Comparison of ENCODE assay signal across 9 mouse cellular contexts in genomic region chr1:136136547-136136946, GRCm38 (mm10). TPM values are rescaled to one million over a fixed set of nuclear protein-coding genes. Genes with fewer than 3 reads are reported as not detected.
DNase-seq lines count a peak whose midpoint lies in the region; ATAC-seq and TF ChIP-seq lines count a peak whose summit lies in the region.
"Had no signal": no experiment of that assay in that cellular context is flagged by ENCODE, and none has a peak within 500 bp of the region (broad histone marks: within the 10 kb centered on the region; RNA-seq: fewer than 3 reads in every experiment).

No protein-coding gene starts in this region.

- no peaks in the 10 kb centered on the region for H3K27me3 ChIP-seq in heart, embryonic 11.5 days (ENCODE audit: control insufficient read depth, insufficient read depth, low read length)
- no peaks in the 10 kb centered on the region for H3K27me3 ChIP-seq in intestine, embryonic 14.5 days (replicated peaks; ENCODE audit: control insufficient read depth, insufficient read depth, low read length)
- H3K27me3 ChIP-seq in midbrain, embryonic 15.5 days (replicated peaks): no peaks in the 10 kb centered on the region

- intact Hi-C loops in heart, postnatal 10 days (cut with DNase I): no loop called here

- no peaks in the 10 kb centered on the region for H3K9me3 ChIP-seq in heart, embryonic 11.5 days (replicated peaks; ENCODE audit: control insufficient read depth, low read length)
- H3K9me3 ChIP-seq in intestine, embryonic 14.5 days (ENCODE audit: control insufficient read depth, low read length): no peaks in the 10 kb centered on the region
- no peaks in the 10 kb centered on the region for H3K9me3 ChIP-seq in midbrain, embryonic 15.5 days

- DNase-seq in heart, postnatal 10 days: no peak
- DNase-seq in intestine, embryonic 14.5 days (ENCODE audit: low spot score): no peak
- DNase-seq in cerebellum, adult 11-12 months: no peak
- DNase-seq: gastrocnemius, postnatal 25 days had no signal

- H3K4me2 ChIP-seq in heart, embryonic 11.5 days: peak overlapping the region; percentile 22; the same call in 1 of the 2 replicates
- no peak overlapping the region for H3K4me2 ChIP-seq in intestine, embryonic 14.5 days (ENCODE audit: low read length)
- H3K4me2 ChIP-seq in midbrain, embryonic 15.5 days: peak overlapping the region; percentile 84; the same call in 1 of the 2 replicates

- H3K4me1 ChIP-seq in heart, embryonic 11.5 days (ENCODE audit: control insufficient read depth, insufficient read depth, low read length): peaks cover 84% of the 10 kb centered on the region
- peaks cover 17% of the 10 kb centered on the region for H3K4me1 ChIP-seq in bone marrow, adult 2 months (ENCODE audit: control insufficient read depth, insufficient read depth, low read length)
- H3K4me1 ChIP-seq in intestine, embryonic 14.5 days (replicated peaks; ENCODE audit: control insufficient read depth, insufficient read depth, low read length): peaks cover 87% of the 10 kb centered on the region
- peaks cover 87% of the 10 kb centered on the region for H3K4me1 ChIP-seq in midbrain, embryonic 15.5 days

- H3K27ac ChIP-seq in heart, embryonic 11.5 days (ENCODE audit: low read depth, low read length): peak overlapping the region; percentile 88
- peak overlapping the region; percentile 74 for H3K27ac ChIP-seq in bone marrow, adult 2 months (ENCODE audit: control insufficient read depth, insufficient read depth, low read depth, low read length, poor library complexity)
- peak overlapping the region; percentile 77; the same call in 1 of the 2 replicates for H3K27ac ChIP-seq in intestine, embryonic 14.5 days (ENCODE audit: low read depth)
- H3K27ac ChIP-seq in midbrain, embryonic 15.5 days: no peak overlapping the region

- no peak for TF ChIP-seq CTCF in bone marrow, adult 2 months (IDR thresholded peaks at IDR 0.05; ENCODE audit: control insufficient read depth, insufficient read depth, low read length)

- WGBS in heart, embryonic 11.5 days (ENCODE audit: insufficient replicate concordance): 50% methylated on average over 4 of the region's 4 CpGs
- WGBS in bone marrow, adult 2 months: 72% methylated on average over 4 of the region's 4 CpGs
- 36% methylated on average over 4 of the region's 4 CpGs for WGBS in intestine, embryonic 14.5 days
- 41% methylated on average over 4 of the region's 4 CpGs for WGBS in midbrain, embryonic 15.5 days

- H3K9ac ChIP-seq in heart, embryonic 11.5 days (ENCODE audit: low read depth, low read length): peak overlapping the region; percentile 43; the same call in 1 of the 2 replicates
- no peak overlapping the region for H3K9ac ChIP-seq in intestine, embryonic 14.5 days (ENCODE audit: low read length)
- no peak overlapping the region for H3K9ac ChIP-seq in midbrain, embryonic 15.5 days

- H3K36me3 ChIP-seq in heart, embryonic 11.5 days (ENCODE audit: control insufficient read depth, insufficient read depth, low read length): no peaks in the 10 kb centered on the region
- no peaks in the 10 kb centered on the region for H3K36me3 ChIP-seq in intestine, embryonic 14.5 days (ENCODE audit: control insufficient read depth, insufficient read depth, low read length)
- no peaks in the 10 kb centered on the region for H3K36me3 ChIP-seq in midbrain, embryonic 15.5 days (replicated peaks)

- TF ChIP-seq POLR2A in bone marrow, adult 2 months (IDR thresholded peaks at IDR 0.05; ENCODE audit: borderline replicate concordance, control insufficient read depth, low read depth, low read length): no peak

- H3K4me3 ChIP-seq in heart, embryonic 11.5 days (ENCODE audit: low read depth, low read length): no peak overlapping the region
- H3K4me3 ChIP-seq in bone marrow, adult 2 months (replicated peaks; ENCODE audit: control insufficient read depth, low read depth, low read length): no peak overlapping the region
- H3K4me3 ChIP-seq in intestine, embryonic 14.5 days (ENCODE audit: low read depth, low read length): no peak overlapping the region
- no peak overlapping the region for H3K4me3 ChIP-seq in midbrain, embryonic 15.5 days

- no peak for ATAC-seq in heart, embryonic 11.5 days (replicated peaks; ENCODE audit: insufficient number of reproducible peaks, low FRiP score, low TSS enrichment)
- ATAC-seq in intestine, embryonic 14.5 days (replicated peaks; ENCODE audit: low FRiP score, low TSS enrichment, low read depth): no peak
- ATAC-seq in midbrain, embryonic 15.5 days (replicated peaks): no peak
- no peak for ATAC-seq in frontal cortex, adult (ENCODE audit: low TSS enrichment)
- ATAC-seq in erythroid progenitor cell, adult 5-6 weeks (replicated peaks; ENCODE audit: low FRiP score, poor library complexity, severe bottlenecking): no peak

RNA-seq across cellular contexts. Expression of gene Kif21b, which starts 5.4 kb away (rescaled TPM):
- 3.9 TPM in 2 replicates for polyA plus RNA-seq in heart, embryonic 11.5 days (2014; fragmentation: Nextera tagmentation; extraction: Ambion mirVana)
- 1 to 10 TPM; 1.3 to 1.6 TPM for total RNA-seq in heart, postnatal 10 days (2021)
- 22.5 and 40.5 TPM in 2 replicates for polyA plus RNA-seq in bone marrow, adult 2 months (2011; ENCODE audit: insufficient read depth, insufficient read length, low replicate concordance, missing spikeins)
- 5.1 and 5.6 TPM in 2 replicates for polyA plus RNA-seq in intestine, embryonic 14.5 days (2014; fragmentation: Nextera tagmentation; extraction: Ambion mirVana)
- 58.9 and 62.0 TPM in 2 replicates for polyA plus RNA-seq in midbrain, embryonic 15.5 days (2015; fragmentation: Nextera tagmentation; extraction: Ambion mirVana)
- 23.4 and 36.0 TPM in 2 replicates for total RNA-seq in erythroid progenitor cell, adult 5-6 weeks (2015; ENCODE audit: low replicate concordance)
- 4.4 and 5.0 TPM in 2 replicates for total RNA-seq in erythroid progenitor cell, adult 5-6 weeks (2017; ENCODE audit: low replicate concordance)
